Mouse (Mus musculus) cerebellum, adult (tissue): Measurements from ENCODE around the gene Hist1h3c.
"Not testable (repeated sequence)": the region's sequence is repeated elsewhere in the genome, so short reads cannot be mapped to it uniquely, and the experiment has no call there.

Experiments used
- ATAC-seq: cut with Nextera tagmentation; 2 replicates; pipeline ENCODE4 v1.9.2; 2017; ENCODE audit warnings: mild to moderate bottlenecking, moderate library complexity, mixed read lengths; ENCODE audit not compliant: insufficient number of reproducible peaks, low FRiP score, low TSS enrichment

Gene Hist1h3c

GRCm38 (mm10) chr13:23709714-23710373 is 35.6 kb downstream of the Hist1h3c start:
- no peak for ATAC-seq

- ATAC-seq, result no peak
Measured at GRCm38 (mm10) chr13:23708654-23709053, 36.7 kb downstream of the Hist1h3c start.

DNA sequence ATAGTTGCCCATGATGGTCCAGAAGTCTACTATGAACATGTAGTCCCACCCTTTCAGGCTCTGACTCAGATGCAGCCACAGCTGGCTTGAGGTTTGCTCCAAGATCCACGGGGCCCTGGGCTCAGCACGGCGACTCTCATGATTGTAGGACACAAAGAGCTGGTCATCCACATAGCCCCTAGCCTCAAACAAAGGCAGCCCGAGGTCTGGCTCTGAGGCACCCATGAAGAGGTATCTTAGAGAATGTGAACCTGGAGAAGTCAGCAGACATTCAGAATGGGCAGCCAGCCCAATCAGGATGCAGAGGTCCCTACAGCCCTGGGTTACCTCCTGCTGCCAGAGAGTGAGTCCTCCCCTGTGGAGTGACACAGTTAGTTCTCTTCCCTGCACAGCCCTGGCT is 37.4 kb downstream of the Hist1h3c start:
- no peak for ATAC-seq

DNA sequence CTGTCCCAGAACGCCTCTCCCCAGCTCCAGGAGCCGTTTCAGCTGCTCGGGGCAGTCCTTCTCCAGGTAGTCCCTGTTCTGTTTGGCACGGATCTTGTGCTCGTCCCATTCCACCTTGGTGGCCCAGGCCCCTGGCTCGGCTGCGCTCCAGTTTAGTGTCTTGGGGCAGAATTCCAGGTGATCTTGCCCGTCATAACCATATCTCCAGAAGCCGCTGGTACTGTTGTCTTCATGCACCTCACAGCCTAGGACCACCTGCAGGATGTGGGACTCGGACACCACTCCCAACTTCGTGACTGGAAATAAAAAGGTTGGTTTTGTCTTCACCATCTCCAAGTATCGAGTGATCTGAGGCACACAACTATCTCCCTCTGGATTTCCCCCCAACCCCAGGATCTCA is 38.6 kb downstream of the Hist1h3c start:
- ATAC-seq, result no peak

GRCm38 (mm10) chr13:23705751-23706356 is 39.5 kb downstream of the Hist1h3c start:
- ATAC-seq, result no peak

DNA sequence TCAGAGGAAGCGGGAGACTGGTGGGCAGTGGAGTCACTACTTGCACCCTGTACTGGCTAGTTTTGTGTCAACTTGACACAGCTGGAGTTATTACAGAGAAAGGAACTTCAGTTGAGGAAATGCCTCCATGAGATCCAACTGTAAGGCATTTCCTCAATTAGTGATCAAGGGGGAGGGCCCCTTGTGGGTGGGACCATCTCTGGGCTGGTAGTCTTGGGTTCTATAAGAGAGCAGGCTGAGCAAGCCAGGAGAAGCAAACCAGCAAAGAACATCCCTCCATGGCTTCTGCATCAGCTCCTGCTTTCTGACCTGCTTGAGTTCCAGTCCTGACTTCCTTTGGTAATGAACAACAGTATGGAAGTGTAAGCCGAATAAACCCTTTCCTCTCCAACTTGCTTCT is 42.6 kb downstream of the Hist1h3c start:
- not testable (repeated sequence) for ATAC-seq

GRCm38 (mm10) chr13:23702220-23702619 is 43.2 kb downstream of the Hist1h3c start:
- no peak for ATAC-seq

- peak; percentile 59; the same call in 1 of the 2 replicates for ATAC-seq
Measured at GRCm38 (mm10) chr13:23700786-23701520, 44.4 kb downstream of the Hist1h3c start.

- ATAC-seq, result no peak
Measured at GRCm38 (mm10) chr13:23699767-23700166, 45.6 kb downstream of the Hist1h3c start.

- no peak for ATAC-seq
Measured at GRCm38 (mm10) chr13:23698996-23699395, 46.4 kb downstream of the Hist1h3c start.

GRCm38 (mm10) chr13:23698300-23698693 is 47.1 kb downstream of the Hist1h3c start, which contains the start of gene Hist1h4c:
Hist1h4c (minus strand) TSS chr13:23698454.
- peak; percentile 97 for ATAC-seq

GRCm38 (mm10) chr13:23697491-23698299 is 47.7 kb downstream of the Hist1h3c start:
- no peak for ATAC-seq

DNA sequence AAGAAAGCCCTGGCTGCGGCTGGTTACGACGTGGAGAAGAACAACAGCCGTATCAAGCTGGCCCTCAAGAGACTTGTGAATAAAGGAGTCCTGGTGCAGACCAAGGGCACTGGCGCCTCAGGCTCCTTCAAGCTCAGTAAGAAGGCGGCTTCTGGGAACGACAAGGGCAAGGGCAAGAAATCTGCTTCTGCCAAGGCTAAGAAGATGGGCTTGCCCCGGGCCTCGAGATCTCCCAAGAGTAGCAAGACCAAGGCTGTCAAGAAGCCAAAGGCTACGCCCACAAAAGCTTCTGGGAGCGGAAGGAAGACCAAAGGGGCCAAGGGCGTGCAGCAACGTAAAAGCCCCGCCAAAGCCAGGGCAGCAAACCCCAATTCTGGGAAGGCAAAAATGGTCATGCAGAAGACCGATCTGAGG is 49.3 kb downstream of the Hist1h3c start:
- no peak for ATAC-seq

GRCm38 (mm10) chr13:23695514-23695913 is 49.9 kb downstream of the Hist1h3c start, which contains the start of gene Hist1h1t:
Hist1h1t (plus strand) TSS chr13:23695814.
- no peak for ATAC-seq
